Mouse (Mus musculus): ENCODE data around the gene Neu1.
A peak's percentile ranks its signal among the peaks of the same experiment; 100 is the strongest.

Neu1 gene

DNA sequence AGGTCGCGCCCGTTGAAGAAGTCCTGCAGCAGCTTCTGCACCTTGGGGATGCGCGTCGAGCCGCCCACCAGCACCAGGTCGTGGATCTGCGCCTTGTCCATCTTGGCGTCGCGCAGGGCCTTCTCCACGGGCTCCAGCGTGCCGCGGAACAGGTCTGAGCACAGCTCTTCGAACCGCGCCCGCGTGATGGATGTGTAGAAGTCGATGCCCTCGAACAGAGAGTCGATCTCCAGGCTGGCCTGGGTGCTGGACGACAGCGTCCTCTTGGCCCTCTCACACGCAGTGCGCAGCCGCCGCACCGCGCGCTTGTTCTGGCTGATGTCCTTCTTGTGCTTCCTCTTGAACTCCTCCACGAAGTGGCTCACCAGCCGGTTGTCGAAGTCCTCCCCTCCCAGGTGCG lies 39.8 kb downstream of the Neu1 start:
- DNase-seq = peak in 1 of 2 experiments; percentile 1

DNA sequence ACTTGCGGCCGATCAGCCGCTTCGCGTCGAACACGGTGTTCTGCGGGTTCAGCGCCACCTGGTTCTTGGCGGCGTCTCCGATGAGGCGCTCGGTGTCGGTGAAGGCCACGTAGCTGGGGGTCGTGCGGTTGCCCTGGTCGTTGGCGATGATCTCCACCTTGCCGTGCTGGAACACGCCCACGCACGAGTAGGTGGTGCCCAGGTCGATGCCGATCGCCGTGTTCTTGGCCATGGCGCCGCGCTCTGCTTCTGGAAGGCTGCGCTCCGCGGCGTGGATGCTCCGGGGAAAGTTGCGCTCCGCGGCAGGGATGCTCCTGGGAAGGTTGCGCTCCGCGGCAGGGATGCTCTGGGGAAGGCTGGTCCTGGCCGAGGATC lies 40.6 kb downstream of the Neu1 start:
- peak in 1 of 2 experiments; percentile 3 for DNase-seq

DNA sequence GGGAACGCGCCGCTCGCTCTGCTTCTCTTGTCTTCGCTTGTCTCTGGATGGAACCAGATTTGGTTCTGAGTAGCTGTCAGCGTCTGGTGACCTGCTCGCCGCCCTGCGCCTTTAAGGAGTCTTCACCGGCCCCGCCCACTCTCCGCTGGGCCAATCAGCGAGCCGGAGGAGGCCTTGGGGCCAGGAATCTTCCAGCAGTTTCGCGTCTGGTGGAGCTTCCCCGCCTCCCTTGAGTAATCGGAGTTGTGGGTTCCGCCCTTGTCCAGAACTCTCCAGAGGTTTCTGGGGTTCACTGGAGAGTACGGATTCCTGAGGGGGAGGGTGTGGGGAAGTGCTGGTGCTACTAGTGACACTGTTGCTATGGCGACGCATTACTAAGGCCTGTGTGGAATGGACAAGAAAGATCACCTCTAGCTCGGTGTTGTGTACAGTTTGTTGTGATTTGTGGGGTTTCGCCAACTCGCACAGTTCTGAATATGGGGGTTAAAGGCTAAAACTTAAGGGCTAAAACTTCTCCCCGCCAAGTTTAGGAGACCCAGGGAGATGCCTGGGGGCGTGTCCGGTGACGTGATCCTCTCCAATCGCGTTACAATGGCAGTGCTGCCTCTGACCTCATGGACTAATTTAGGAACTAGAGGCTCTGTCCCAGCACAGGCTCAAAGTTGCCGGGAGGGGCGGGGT lies 41.2 kb downstream of the Neu1 start, which contains the start of the genes Hspa1a and Hspa1l:
Gene Hspa1a (minus strand): TSS at position 88 of the 681 bp plus-strand sequence.
Gene Hspa1l (plus strand): TSS at position 635 of the 681 bp plus-strand sequence.
- peak; percentile 91 to 95 for DNase-seq

DNA sequence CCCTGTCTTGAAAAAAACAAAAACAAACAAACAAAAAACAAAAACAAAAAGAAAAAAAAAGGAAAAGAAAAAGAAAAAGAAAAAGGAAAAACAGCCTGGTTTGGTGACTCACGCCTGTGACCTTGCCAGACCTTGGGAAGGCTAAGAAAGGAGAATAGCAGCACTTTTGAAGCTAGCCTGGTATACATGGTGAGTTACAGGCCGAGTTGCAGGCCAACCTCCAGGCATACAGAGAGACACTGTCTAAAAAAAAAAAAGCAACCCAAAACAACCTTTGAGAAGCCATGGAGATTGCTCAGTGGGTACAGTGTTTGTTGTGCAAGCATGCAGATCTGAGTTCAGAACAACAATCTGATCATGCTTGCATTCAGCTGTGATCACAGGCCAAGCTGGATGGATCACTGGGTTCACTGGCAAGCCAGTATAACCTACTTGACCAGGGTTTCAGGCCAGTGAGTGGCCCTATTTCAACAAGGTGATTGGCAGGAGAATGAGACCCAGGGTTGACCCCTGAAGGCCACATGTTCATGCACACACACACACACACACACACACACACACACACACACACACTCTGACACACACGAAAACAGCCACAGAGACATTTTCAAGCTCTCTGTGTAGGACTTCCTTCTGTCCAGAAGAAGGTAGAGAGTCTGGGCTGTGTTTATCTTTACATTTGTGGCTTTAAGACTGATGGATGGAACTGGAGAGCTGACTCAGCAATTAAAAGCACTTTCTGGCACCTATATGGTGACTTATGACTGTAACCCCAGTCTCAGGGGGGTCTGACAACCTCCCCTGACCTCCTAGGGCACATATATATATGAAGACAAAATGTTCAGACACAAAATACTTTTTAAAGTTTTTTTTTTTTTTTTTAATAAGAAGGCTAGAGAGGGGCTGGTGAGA lies 44.8 kb downstream of the Neu1 start:
- DNase-seq = no peak

DNA sequence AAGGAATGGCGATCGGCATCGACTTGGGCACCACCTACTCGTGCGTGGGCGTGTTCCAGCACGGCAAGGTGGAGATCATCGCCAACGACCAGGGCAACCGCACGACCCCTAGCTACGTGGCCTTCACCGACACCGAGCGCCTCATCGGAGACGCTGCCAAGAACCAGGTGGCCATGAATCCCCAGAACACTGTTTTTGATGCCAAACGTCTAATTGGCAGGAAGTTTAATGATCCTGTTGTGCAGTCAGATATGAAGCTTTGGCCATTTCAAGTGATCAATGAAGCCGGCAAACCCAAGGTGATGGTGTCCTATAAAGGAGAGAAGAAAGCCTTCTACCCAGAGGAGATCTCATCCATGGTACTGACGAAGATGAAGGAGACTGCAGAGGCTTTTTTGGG lies 45.9 kb downstream of the Neu1 start:
- DNase-seq = no peak

DNA sequence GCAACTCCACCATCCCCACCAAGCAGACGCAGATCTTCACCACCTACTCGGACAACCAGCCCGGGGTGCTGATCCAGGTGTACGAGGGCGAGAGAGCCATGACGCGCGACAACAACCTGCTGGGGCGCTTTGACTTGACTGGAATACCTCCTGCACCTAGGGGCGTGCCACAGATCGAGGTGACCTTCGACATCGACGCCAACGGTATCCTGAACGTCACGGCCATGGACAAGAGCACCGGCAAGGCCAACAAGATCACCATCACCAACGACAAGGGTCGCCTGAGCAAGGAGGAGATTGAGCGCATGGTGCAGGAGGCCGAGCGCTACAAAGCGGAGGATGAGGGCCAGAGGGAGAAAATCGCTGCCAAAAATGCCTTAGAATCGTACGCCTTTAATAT lies 47.2 kb downstream of the Neu1 start:
- DNase-seq = no peak

DNA sequence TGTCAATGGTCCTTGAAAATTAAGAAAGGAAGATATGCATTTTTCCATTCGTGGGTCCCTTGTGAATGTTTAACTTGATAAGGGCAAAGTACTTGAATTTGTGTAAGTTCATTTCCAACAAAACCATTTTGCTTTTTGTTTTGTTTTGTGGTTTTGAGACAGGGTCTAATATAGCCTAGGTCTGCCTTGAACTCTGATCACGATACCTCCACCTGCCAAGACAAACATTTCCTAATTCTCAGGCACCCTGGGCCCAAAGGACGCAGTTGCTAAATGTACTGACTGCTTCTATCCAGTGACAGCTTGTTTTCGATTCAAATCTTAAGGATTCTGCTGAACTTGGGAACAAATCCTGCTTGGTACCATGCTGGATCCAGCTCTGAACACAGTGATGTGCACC lies 48.6 kb downstream of the Neu1 start:
- DNase-seq = no peak

DNA sequence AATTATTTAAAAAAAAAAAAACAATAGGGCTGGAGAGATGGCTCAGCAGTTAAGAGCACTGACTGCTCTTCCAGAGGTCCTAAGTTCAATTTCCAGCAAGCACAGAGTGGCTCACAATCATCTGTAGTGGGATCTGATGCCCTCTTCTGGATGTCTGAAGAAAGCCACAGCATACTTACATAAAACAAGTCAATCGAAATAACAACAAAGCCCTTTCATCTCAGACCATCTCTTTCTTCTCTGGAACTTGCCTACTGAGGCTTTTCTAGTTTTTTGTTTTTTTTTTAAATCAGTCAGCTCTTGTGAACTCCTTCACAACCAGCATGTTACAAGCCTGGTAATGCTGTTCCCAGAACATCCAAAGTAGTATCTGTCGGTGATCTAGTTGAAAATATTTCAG lies 49.6 kb downstream of the Neu1 start:
- peak; percentile 55 to 78 for DNase-seq

DNA sequence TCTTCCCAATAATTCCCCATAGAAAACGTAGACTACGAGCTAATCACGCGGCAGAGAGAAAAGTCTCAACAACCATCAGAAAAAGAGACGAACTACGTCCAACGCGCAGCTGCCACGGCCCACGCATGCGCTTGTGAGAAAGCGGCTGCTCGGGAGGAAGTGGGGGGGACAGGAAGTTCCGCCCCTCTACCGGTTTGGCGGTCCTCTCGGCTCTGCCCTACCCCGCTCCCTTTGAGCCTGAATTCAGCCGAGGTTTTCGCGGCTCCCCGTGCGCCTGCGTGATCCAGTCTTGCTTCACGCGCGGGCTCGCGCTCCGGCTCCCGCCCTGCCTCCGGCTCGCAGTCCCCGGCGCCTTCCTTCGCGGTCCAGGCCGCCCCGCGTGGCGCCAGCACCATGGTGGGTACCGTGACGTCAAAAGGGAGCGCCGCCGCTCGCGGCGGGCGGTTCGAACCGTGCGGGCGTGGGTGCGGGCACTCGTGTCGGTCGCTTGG lies 50.7 kb downstream of the Neu1 start, which contains the start of gene Lsm2:
Gene Lsm2 (plus strand): TSS at position 173 of the 491 bp plus-strand sequence.
- peak; percentile 89 to 91 for DNase-seq

DNA sequence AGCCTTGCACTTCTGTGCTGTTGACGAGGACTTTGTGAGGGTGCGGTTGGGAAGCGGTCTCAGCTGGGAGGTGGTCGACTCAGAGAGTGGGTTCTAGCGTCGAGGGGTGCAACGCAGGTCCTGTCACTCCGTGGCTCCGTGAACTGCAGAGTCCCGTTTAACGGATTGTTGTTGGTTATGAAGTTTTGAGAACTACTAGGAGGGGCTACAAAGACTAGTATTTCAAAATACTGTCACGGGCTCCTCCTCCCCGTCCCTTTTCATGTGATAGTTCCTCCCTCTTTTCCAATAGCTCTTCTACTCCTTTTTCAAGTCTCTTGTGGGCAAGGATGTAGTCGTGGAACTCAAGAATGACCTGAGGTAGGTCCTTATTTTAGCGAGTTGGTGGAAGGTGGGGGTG lies 51.3 kb downstream of the Neu1 start:
- DNase-seq = no peak

DNA sequence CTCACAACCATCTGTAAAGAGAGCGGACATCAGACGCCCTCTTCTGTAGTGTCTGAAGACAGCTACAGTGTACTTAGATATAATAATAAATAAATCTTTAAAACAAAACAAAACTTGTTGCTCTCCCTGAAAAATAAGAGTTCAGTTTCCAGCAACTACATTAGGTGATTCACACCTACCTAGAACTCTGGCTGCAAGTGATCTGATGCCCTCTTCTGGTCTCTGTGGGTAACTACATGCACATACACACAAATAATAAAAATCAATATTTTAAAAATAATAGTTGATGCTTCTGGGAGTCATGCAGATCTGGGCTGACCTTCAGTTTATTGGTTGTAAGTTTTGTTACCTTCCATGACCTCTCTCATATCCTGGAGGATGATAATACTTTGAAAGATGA lies 53.2 kb downstream of the Neu1 start:
- no peak for DNase-seq
